Mouse (Mus musculus) heart, embryonic 11.5 days (tissue): Measurements from ENCODE around the gene Tlk2. TPM values are rescaled to one million over a fixed set of nuclear protein-coding genes. Genes with fewer than 3 reads are reported as not detected.
"Not testable (repeated sequence)": the region's sequence is repeated elsewhere in the genome, so short reads cannot be mapped to it uniquely, and the experiment has no call there.

Source experiments
- ATAC-seq: fragments of 200-750 bp; cut with Nextera tagmentation; replicated peaks from 2 replicates; pipeline ENCODE4 v1.8.0; 2017; ENCODE audit warnings: moderate library complexity; ENCODE audit not compliant: insufficient number of reproducible peaks, low FRiP score, low TSS enrichment
- H3K27ac ChIP-seq: fragments of 300-500 bp; sonication (generic); 2 replicates; pipeline ENCODE4 v1.5.1; 2014; ENCODE audit warnings: mild to moderate bottlenecking, low read depth, low read length
- H3K27me3 ChIP-seq: fragments of 300-500 bp; sonication (generic); 2 replicates; pipeline ENCODE4 v1.6.1; 2014; ENCODE audit warnings: mild to moderate bottlenecking, low read length, mixed read lengths; ENCODE audit not compliant: control insufficient read depth, insufficient read depth
- H3K36me3 ChIP-seq: fragments of 300-500 bp; sonication (generic); 2 replicates; pipeline ENCODE4 v1.6.1; 2014; ENCODE audit warnings: mild to moderate bottlenecking, low read length, moderate library complexity, mixed read lengths; ENCODE audit not compliant: control insufficient read depth, insufficient read depth
- H3K4me1 ChIP-seq: fragments of 300-500 bp; sonication (generic); 2 replicates; pipeline ENCODE4 v1.6.1; 2014; ENCODE audit warnings: low read length; ENCODE audit not compliant: control insufficient read depth, insufficient read depth
- H3K4me2 ChIP-seq: fragments of 300-500 bp; sonication (generic); 2 replicates; pipeline ENCODE4 v1.6.1; 2014; ENCODE audit warnings: mild to moderate bottlenecking, moderate library complexity
- H3K4me3 ChIP-seq: fragments of 300-500 bp; sonication (generic); 2 replicates; pipeline ENCODE4 v1.5.1; 2014; ENCODE audit warnings: low read depth, low read length
- H3K9ac ChIP-seq: fragments of 300-500 bp; sonication (generic); 2 replicates; pipeline ENCODE4 v1.6.1; 2014; ENCODE audit warnings: mild to moderate bottlenecking, low read depth, low read length, moderate library complexity
- H3K9me3 ChIP-seq: fragments of 300-500 bp; sonication (generic); replicated peaks from 2 replicates; pipeline ENCODE4 v1.6.1; 2016; ENCODE audit warnings: low read length; ENCODE audit not compliant: control insufficient read depth
- WGBS: fragments of 180-500 bp; shearing (Covaris S2); extraction: QIAGEN DNeasy Blood & Tissue Kit; methylation state at CpG from one replicate; pipeline ENCODE4 v1.1.7; 2014; ENCODE audit not compliant: insufficient replicate concordance; 5-methylcytosine and 5-hydroxymethylcytosine counted together
- polyA plus RNA-seq: library from polyadenylated mRNA; unstranded; fragments of >200 nt; fragmentation: Nextera tagmentation; extraction: Ambion mirVana; gene quantifications from 2 replicates; pipeline ENCODE4 v1.2.1, GENCODE M21; 2014

Tlk2 gene
- 17.3 and 19.3 TPM in 2 replicates for polyA plus RNA-seq

DNA sequence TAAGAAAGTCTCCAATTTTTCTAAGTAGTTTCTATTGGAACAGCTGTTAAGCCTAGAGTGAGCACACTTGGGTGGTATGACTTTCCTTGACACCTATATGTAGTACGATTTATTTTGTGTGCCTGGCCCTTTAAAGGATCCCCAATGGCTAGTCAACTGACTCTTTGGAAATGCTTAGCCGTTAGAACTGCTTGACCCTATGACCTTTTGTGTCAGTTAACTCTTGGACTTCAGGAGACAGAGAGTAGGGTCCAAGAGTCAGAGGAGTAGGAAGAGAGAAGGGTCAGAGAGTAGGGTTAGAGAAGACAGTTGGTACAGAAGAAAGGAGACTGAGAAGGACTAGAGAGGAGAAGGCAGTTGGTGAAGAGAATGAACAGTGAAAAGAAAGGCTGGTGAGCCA lies at the start of gene Tlk2:
Gene Tlk2 (plus strand): TSS at position 292 of the 400 bp plus-strand sequence.
- peaks cover 4% of the 10 kb centered on the region; the same call in 1 of the 2 replicates for H3K36me3 ChIP-seq
- no peaks in the 10 kb centered on the region for H3K27me3 ChIP-seq
- ATAC-seq, result no peak
- no peaks in the 10 kb centered on the region for H3K9me3 ChIP-seq
- peak within 1 kb of the TSS; percentile 4; the same call in 1 of the 2 replicates for H3K4me3 ChIP-seq
- H3K27ac ChIP-seq, result no peak within 1 kb of the TSS
- WGBS, result 48% methylated on average over 2 of the region's 2 CpGs
- peak within 1 kb of the TSS; percentile 63 for H3K4me2 ChIP-seq
- no peak within 1 kb of the TSS for H3K9ac ChIP-seq
- H3K4me1 ChIP-seq, result peaks cover 13% of the 10 kb centered on the region

DNA sequence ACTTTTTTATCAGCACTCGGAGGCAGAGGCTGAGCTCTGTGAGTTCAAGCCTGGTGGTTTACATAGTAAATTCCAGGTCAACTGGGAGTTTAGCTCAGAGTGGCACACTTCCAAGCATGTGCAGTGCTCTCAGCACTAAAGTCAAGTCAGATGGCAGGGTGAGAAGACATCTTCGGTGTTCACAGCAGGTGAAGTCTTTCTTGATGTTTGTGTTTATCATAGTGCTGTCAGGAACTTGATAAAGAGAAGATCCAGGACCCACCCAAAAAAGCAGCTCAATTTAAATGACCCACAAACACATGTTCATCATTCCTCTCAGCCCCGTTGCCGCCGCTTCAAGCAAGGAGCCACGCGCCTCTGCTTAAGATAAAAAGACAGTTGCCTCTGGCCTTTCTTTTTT lies 42.9 kb upstream of the Tlk2 start:
- Histone ChIP-seq H3K27me3 (no peaks in the 10 kb centered on the region), H3K36me3 (peaks cover 53% of the 10 kb centered on the region), H3K9ac (no peak overlapping the region), H3K4me1 (no peaks in the 10 kb centered on the region), H3K27ac (no peak overlapping the region), H3K9me3 (no peaks in the 10 kb centered on the region), H3K4me3 (no peak overlapping the region), H3K4me2 (no peak overlapping the region)
- WGBS, result 84% methylated on average over 7 of the region's 7 CpGs
- no peak for ATAC-seq

DNA sequence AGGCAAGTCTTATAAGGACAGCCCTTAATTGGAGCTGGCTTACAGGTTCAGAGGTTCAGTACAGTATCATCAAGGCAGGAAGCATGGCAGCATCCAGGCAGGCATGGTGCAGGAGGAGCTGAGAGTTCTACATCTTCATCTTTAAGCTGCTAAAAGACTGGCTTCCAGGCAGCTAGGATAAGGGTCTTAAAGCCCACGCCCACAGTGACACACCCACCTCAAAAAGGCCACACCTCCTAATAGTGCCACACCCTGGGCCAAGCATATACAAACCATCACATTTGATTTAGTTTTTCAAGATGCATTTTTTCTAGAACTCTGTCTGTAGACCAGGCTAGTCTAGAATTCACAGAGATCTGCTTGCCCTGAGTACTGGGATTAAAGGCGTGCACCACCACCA lies 41.4 kb upstream of the Tlk2 start:
- not testable (repeated sequence) for H3K9ac ChIP-seq, H3K4me3 ChIP-seq, H3K27me3 ChIP-seq, H3K27ac ChIP-seq, H3K4me2 ChIP-seq, H3K4me1 ChIP-seq, H3K9me3 ChIP-seq, ATAC-seq
- 93% methylated on average over 2 of the region's 2 CpGs for WGBS
- peaks cover 52% of the 10 kb centered on the region for H3K36me3 ChIP-seq

GRCm38 (mm10) chr11:105140512-105140911 lies 38.1 kb upstream of the Tlk2 start:
- H3K27me3 ChIP-seq, H3K27ac ChIP-seq, ATAC-seq, H3K4me1 ChIP-seq, H3K4me2 ChIP-seq, H3K9me3 ChIP-seq, H3K4me3 ChIP-seq, H3K9ac ChIP-seq: not testable (repeated sequence)
- WGBS, result 98% methylated on average over 7 of the region's 8 CpGs
- H3K36me3 ChIP-seq, result peaks cover 32% of the 10 kb centered on the region

DNA sequence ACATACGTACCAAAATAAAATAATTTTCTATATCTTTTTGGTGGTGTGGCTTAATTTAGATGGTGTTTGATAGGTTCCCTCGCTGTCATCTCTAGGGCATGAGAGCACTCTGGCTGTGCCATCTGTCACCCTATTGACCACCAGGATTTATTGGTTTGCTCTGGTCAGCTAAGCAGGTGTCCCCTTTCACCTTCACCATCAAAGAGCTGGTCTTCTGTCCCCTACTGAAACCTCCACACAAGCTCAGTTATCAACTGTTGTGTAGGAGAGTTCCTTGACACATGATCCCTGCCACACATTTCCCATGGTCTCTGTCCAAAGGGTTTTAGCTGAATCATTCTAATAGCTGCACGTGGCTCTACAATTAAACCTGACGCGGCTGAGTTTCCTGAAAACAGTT lies 37.5 kb upstream of the Tlk2 start:
- Histone ChIP-seq H3K27me3 (no peaks in the 10 kb centered on the region), H3K4me3 (no peak overlapping the region), H3K36me3 (peaks cover 26% of the 10 kb centered on the region), H3K27ac (no peak overlapping the region), H3K4me1 (no peaks in the 10 kb centered on the region), H3K9me3 (no peaks in the 10 kb centered on the region), H3K4me2 (no peak overlapping the region), H3K9ac (no peak overlapping the region)
- 88% methylated on average over 5 of the region's 5 CpGs for WGBS
- ATAC-seq, result no peak

- no peak overlapping the region for H3K4me3 ChIP-seq
- no peak overlapping the region for H3K27ac ChIP-seq
- no peak overlapping the region for H3K4me2 ChIP-seq
- peaks cover 15% of the 10 kb centered on the region for H3K36me3 ChIP-seq
- H3K9me3 ChIP-seq, result no peaks in the 10 kb centered on the region
- H3K4me1 ChIP-seq, result no peaks in the 10 kb centered on the region
- no peak for ATAC-seq
- H3K9ac ChIP-seq, result no peak overlapping the region
- no peaks in the 10 kb centered on the region for H3K27me3 ChIP-seq
Measured at GRCm38 (mm10) chr11:105143564-105143963, 35.0 kb upstream of the Tlk2 start.

- Histone ChIP-seq H3K9ac (no peak overlapping the region), H3K27me3 (no peaks in the 10 kb centered on the region), H3K4me3 (no peak overlapping the region), H3K4me2 (no peak overlapping the region), H3K27ac (no peak overlapping the region), H3K4me1 (no peaks in the 10 kb centered on the region), H3K9me3 (no peaks in the 10 kb centered on the region), H3K36me3 (peaks cover 15% of the 10 kb centered on the region)
- ATAC-seq, result no peak
- 73% methylated on average over 3 of the region's 3 CpGs for WGBS
Measured at GRCm38 (mm10) chr11:105144084-105144483, 34.5 kb upstream of the Tlk2 start.

GRCm38 (mm10) chr11:105144508-105145210 lies 33.9 kb upstream of the Tlk2 start:
- no peaks in the 10 kb centered on the region for H3K9me3 ChIP-seq
- no peak overlapping the region for H3K9ac ChIP-seq
- 78% methylated on average over 11 of the region's 11 CpGs for WGBS
- ATAC-seq, result no peak
- H3K36me3 ChIP-seq, result peaks cover 10% of the 10 kb centered on the region
- no peaks in the 10 kb centered on the region for H3K27me3 ChIP-seq
- H3K27ac ChIP-seq, result no peak overlapping the region
- H3K4me1 ChIP-seq, result no peaks in the 10 kb centered on the region
- H3K4me2 ChIP-seq, result no peak overlapping the region
- H3K4me3 ChIP-seq, result no peak overlapping the region

- WGBS, result 87% methylated on average over 10 of the region's 10 CpGs
- Histone ChIP-seq H3K4me2 (no peak overlapping the region), H3K27me3 (no peaks in the 10 kb centered on the region), H3K36me3 (peaks cover 6% of the 10 kb centered on the region; the same call in 1 of the 2 replicates), H3K4me3 (no peak overlapping the region), H3K9ac (no peak overlapping the region), H3K27ac (no peak overlapping the region), H3K4me1 (no peaks in the 10 kb centered on the region), H3K9me3 (no peaks in the 10 kb centered on the region)
- no peak for ATAC-seq
Measured at GRCm38 (mm10) chr11:105145211-105145610, 33.4 kb upstream of the Tlk2 start.
